Mouse (Mus musculus): Measurements from ENCODE around the gene Ric1. TPM values are rescaled to one million over a fixed set of nuclear protein-coding genes. Genes with fewer than 3 reads are reported as not detected.

Ric1 gene
- polyA plus RNA-seq, 2 experiments: 22.7 to 31.4 TPM

- no peak overlapping the region for H3K9ac ChIP-seq (ENCODE audit: low read depth, low read length, severe bottlenecking)
- DNase-seq (ENCODE audit: low spot score) (no peak), ATAC-seq (ENCODE audit: low FRiP score, low read depth) (no peak)
- H3K36me3 ChIP-seq (ENCODE audit: control insufficient read depth, insufficient read depth, low read length): peaks cover 47% of the 10 kb centered on the region
- H3K9me3 ChIP-seq (ENCODE audit: control insufficient read depth, low read length): no peaks in the 10 kb centered on the region
- WGBS: 89% methylated on average over 4 of the region's 4 CpGs
- H3K4me3 ChIP-seq (replicated peaks; ENCODE audit: low read length): no peak overlapping the region
- no peak for TF ChIP-seq POLR2A (IDR thresholded peaks at IDR 0.05; ENCODE audit: borderline replicate concordance, extremely low read depth, insufficient read depth, insufficient read length)
- no peak overlapping the region for H3K27ac ChIP-seq (replicated peaks; ENCODE audit: low read depth, low read length)
- no peaks in the 10 kb centered on the region for H3K4me1 ChIP-seq (ENCODE audit: control insufficient read depth, insufficient read depth, low read length)
- no peaks in the 10 kb centered on the region for H3K27me3 ChIP-seq (ENCODE audit: control insufficient read depth, insufficient read depth, low read length)
- no peak overlapping the region for H3K4me2 ChIP-seq (replicated peaks; ENCODE audit: low read depth, low read length, severe bottlenecking)
Observed at GRCm38 (mm10) chr19:29607521-29607920, 85.4 kb downstream of the Ric1 start.

- H3K9ac ChIP-seq (ENCODE audit: low read depth, low read length, severe bottlenecking): no peak overlapping the region
- no peak for TF ChIP-seq POLR2A (IDR thresholded peaks at IDR 0.05; ENCODE audit: borderline replicate concordance, extremely low read depth, insufficient read depth, insufficient read length)
- H3K36me3 ChIP-seq (ENCODE audit: control insufficient read depth, insufficient read depth, low read length): peaks cover 50% of the 10 kb centered on the region
- H3K27me3 ChIP-seq (ENCODE audit: control insufficient read depth, insufficient read depth, low read length): no peaks in the 10 kb centered on the region
- no peaks in the 10 kb centered on the region for H3K9me3 ChIP-seq (ENCODE audit: control insufficient read depth, low read length)
- no peak overlapping the region for H3K4me2 ChIP-seq (replicated peaks; ENCODE audit: low read depth, low read length, severe bottlenecking)
- ATAC-seq (ENCODE audit: low FRiP score, low read depth): no peak
- DNase-seq (ENCODE audit: low spot score): no peak
- no peaks in the 10 kb centered on the region for H3K4me1 ChIP-seq (ENCODE audit: control insufficient read depth, insufficient read depth, low read length)
- no peak overlapping the region for H3K27ac ChIP-seq (replicated peaks; ENCODE audit: low read depth, low read length)
- 78% methylated on average over 4 of the region's 4 CpGs for WGBS
- H3K4me3 ChIP-seq (replicated peaks; ENCODE audit: low read length): no peak overlapping the region
Observed at GRCm38 (mm10) chr19:29608212-29608611, 86.1 kb downstream of the Ric1 start.

GRCm38 (mm10) chr19:29610907-29611306 lies 88.8 kb downstream of the Ric1 start:
- DNase-seq (ENCODE audit: low spot score): no peak
- 95% methylated on average over 10 of the region's 10 CpGs for WGBS
- Histone ChIP-seq H3K36me3 (ENCODE audit: control insufficient read depth, insufficient read depth, low read length) (peaks cover 52% of the 10 kb centered on the region), H3K4me1 (ENCODE audit: control insufficient read depth, insufficient read depth, low read length) (no peaks in the 10 kb centered on the region), H3K9me3 (ENCODE audit: control insufficient read depth, low read length) (no peaks in the 10 kb centered on the region), H3K27ac (replicated peaks; ENCODE audit: low read depth, low read length) (no peak overlapping the region), H3K4me2 (replicated peaks; ENCODE audit: low read depth, low read length, severe bottlenecking) (no peak overlapping the region), H3K9ac (ENCODE audit: low read depth, low read length, severe bottlenecking) (no peak overlapping the region), H3K4me3 (replicated peaks; ENCODE audit: low read length) (no peak overlapping the region), H3K27me3 (ENCODE audit: control insufficient read depth, insufficient read depth, low read length) (no peaks in the 10 kb centered on the region)
- no peak for TF ChIP-seq POLR2A (IDR thresholded peaks at IDR 0.05; ENCODE audit: borderline replicate concordance, extremely low read depth, insufficient read depth, insufficient read length)
- no peak for ATAC-seq (ENCODE audit: low FRiP score, low read depth)

GRCm38 (mm10) chr19:29612102-29612501 lies 90.0 kb downstream of the Ric1 start:
- no peaks in the 10 kb centered on the region for H3K9me3 ChIP-seq (ENCODE audit: control insufficient read depth, low read length)
- no peak overlapping the region for H3K4me3 ChIP-seq (replicated peaks; ENCODE audit: low read length)
- no peak for TF ChIP-seq POLR2A (IDR thresholded peaks at IDR 0.05; ENCODE audit: borderline replicate concordance, extremely low read depth, insufficient read depth, insufficient read length)
- DNase-seq (ENCODE audit: low spot score): no peak
- WGBS: 95% methylated on average over 2 of the region's 2 CpGs
- H3K4me1 ChIP-seq (ENCODE audit: control insufficient read depth, insufficient read depth, low read length): no peaks in the 10 kb centered on the region
- H3K27me3 ChIP-seq (ENCODE audit: control insufficient read depth, insufficient read depth, low read length): no peaks in the 10 kb centered on the region
- H3K36me3 ChIP-seq (ENCODE audit: control insufficient read depth, insufficient read depth, low read length): peaks cover 46% of the 10 kb centered on the region
- ATAC-seq (ENCODE audit: low FRiP score, low read depth): no peak
- H3K4me2 ChIP-seq (replicated peaks; ENCODE audit: low read depth, low read length, severe bottlenecking): no peak overlapping the region
- H3K27ac ChIP-seq (replicated peaks; ENCODE audit: low read depth, low read length): no peak overlapping the region
- no peak overlapping the region for H3K9ac ChIP-seq (ENCODE audit: low read depth, low read length, severe bottlenecking)

GRCm38 (mm10) chr19:29641055-29641454 lies 119.0 kb downstream of the Ric1 start:
- Histone ChIP-seq H3K9me3 (ENCODE audit: control insufficient read depth, low read length) (no peaks in the 10 kb centered on the region), H3K4me3 (replicated peaks; ENCODE audit: low read length) (no peak overlapping the region), H3K4me2 (replicated peaks; ENCODE audit: low read depth, low read length, severe bottlenecking) (peak overlapping the region; percentile 39), H3K27ac (replicated peaks; ENCODE audit: low read depth, low read length) (no peak overlapping the region), H3K36me3 (ENCODE audit: control insufficient read depth, insufficient read depth, low read length) (peaks cover 12% of the 10 kb centered on the region; the same call in 1 of the 2 replicates), H3K27me3 (ENCODE audit: control insufficient read depth, insufficient read depth, low read length) (no peaks in the 10 kb centered on the region), H3K9ac (ENCODE audit: low read depth, low read length, severe bottlenecking) (peak overlapping the region; percentile 34; the same call in 1 of the 2 replicates), H3K4me1 (ENCODE audit: control insufficient read depth, insufficient read depth, low read length) (peaks cover 10% of the 10 kb centered on the region)
- peak; percentile 53; the same call in 1 of the 2 replicates for ATAC-seq (ENCODE audit: low FRiP score, low read depth)
- peak; percentile 41 for DNase-seq (ENCODE audit: low spot score)
- TF ChIP-seq POLR2A (IDR thresholded peaks at IDR 0.05; ENCODE audit: borderline replicate concordance, extremely low read depth, insufficient read depth, insufficient read length): no peak
- 12% methylated on average over 9 of the region's 9 CpGs for WGBS

GRCm38 (mm10) chr19:29641510-29641909 lies 119.4 kb downstream of the Ric1 start:
- no peak overlapping the region for H3K4me3 ChIP-seq (replicated peaks; ENCODE audit: low read length)
- H3K4me2 ChIP-seq (replicated peaks; ENCODE audit: low read depth, low read length, severe bottlenecking): peak overlapping the region; percentile 39; the same call in 1 of the 2 replicates
- TF ChIP-seq POLR2A (IDR thresholded peaks at IDR 0.05; ENCODE audit: borderline replicate concordance, extremely low read depth, insufficient read depth, insufficient read length): no peak
- ATAC-seq (ENCODE audit: low FRiP score, low read depth) (no peak), DNase-seq (ENCODE audit: low spot score) (no peak)
- WGBS: 43% methylated on average over 5 of the region's 5 CpGs
- H3K27me3 ChIP-seq (ENCODE audit: control insufficient read depth, insufficient read depth, low read length): no peaks in the 10 kb centered on the region
- H3K4me1 ChIP-seq (ENCODE audit: control insufficient read depth, insufficient read depth, low read length): peaks cover 10% of the 10 kb centered on the region
- peak overlapping the region; percentile 21; the same call in 1 of the 2 replicates for H3K9ac ChIP-seq (ENCODE audit: low read depth, low read length, severe bottlenecking)
- peaks cover 12% of the 10 kb centered on the region; the same call in 1 of the 2 replicates for H3K36me3 ChIP-seq (ENCODE audit: control insufficient read depth, insufficient read depth, low read length)
- no peaks in the 10 kb centered on the region for H3K9me3 ChIP-seq (ENCODE audit: control insufficient read depth, low read length)
- no peak overlapping the region for H3K27ac ChIP-seq (replicated peaks; ENCODE audit: low read depth, low read length)

Data from limb, embryonic 14.5 days (tissue).